Mouse (Mus musculus) T-helper 1 cell (primary cell): ENCODE data around the gene Ccdc183.

Source experiments
- in situ Hi-C: fragments of 300-600 bp; cut with MboI, MseI; formaldehyde crosslinking; loops from one replicate; pipeline ENCODE4 v1.15.1; 2025; ENCODE audit warnings: high pct_unique_total_duplicates

Gene Ccdc183

DNA sequence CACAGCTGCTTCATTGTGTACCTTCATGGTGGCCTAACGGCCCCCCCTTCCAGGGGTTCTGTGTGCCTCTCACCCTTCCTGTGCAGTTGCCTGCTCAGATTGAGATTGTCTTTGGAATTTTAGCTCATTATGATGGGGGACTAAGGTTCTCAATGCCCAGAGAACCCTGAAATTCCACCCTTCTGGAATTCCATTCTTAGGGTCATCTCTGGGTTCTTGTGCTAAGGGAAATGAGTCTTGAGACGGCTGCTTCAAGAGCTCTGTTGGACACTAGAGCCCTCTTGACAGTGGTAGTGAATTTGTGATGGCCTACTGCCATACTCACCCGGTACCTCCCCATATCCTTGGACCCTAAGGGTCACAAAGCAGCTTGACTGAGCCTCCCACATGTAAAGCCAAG is at the start of gene Ccdc183:
Ccdc183 (minus strand) TSS at position 101 of the 400 bp plus-strand sequence.
- in situ Hi-C loops, result no loop called here

DNA sequence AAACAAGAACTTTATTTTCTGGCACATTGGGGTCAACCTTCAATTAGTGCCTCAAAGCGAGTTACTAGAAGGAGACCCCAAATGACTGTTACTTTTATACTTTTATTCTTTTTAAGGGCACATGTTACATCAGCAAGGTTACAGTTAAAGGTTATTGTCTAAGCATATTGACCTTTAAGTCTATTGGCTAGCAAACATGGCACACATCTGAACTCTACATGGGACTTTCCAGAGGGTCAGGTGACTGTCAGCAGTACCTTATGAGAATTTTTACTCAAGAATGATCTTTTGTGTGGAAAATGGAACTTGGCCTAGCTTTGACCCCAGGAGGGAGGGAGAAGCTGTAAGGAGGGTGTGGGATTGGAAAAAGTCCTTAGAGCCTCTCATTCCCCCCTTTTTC is 49.0 kb upstream of the Ccdc183 start:
- in situ Hi-C loops, result no loop called here

DNA sequence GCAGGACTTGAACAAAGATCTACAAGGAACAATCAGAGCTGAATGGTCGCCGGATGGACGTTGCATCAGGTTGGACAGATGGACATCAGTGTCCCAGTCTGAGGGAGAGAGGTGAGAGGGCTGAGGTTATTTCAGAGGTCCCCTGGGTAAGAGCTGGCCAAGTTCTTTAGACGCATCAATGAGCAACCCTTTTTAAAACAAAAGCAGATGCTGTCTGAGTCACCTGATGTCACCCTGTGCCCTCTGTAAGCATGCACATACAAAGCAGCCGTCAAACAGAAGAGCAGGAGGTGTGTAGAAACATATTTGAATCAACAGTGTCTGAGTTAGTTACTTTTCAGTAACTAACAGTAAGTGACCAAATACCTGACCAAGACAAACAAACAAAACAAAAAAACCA is 46.6 kb upstream of the Ccdc183 start:
- in situ Hi-C loops, result no loop called here

DNA sequence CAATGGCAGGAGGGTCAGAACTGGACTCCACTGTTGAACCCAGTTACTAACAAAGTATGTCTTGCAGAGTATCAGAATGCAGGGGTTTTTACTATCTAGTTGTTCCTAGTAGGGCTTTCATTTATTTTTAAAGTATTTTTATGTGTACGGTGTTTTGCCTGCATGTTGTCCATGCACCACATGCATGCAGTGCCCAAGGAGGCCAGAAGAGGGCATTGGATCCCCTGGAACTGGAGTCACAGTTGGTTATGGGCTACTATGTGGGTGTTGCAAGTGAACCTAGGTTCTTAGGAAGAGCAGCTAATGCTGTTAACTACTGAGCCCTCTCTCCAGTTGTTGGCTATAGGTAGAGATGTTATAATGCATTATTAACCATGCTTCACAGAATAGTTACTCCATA is 46.0 kb upstream of the Ccdc183 start:
- in situ Hi-C loops, result no loop called here

DNA sequence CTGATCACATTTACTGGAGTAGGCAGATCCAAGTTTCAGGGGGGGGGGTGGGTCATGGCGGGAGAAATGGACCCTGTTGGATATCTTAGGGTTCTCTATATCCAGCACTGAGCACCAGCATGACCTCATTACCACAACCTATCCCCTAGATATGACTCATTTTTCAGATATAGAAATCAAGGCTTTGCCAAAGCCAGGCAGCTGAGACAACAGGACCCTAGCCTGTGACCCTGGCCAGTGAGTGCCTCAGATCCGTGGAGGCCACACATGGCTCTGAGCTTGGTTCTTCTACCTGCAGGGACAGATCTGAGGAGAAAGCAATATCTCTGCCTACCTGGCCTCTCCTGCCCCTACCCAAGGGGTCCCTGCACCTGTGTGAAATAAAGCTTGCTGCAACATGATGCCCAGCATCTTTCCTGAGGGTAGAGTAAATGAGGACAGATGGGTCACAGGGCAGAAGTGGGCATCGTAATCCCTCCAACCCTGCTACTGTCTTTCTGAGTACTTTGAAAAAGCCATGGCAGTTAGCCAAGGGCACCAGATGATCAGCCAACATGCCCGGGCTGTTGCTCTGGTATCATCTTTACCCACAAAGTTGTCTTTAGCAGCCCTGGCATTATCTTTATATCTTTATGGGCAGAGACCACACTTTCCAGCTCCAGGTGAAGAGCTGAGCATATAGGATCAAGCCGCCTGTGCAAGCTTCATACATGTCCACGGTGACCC is 43.9 kb upstream of the Ccdc183 start:
- in situ Hi-C loops, result no loop called here

DNA sequence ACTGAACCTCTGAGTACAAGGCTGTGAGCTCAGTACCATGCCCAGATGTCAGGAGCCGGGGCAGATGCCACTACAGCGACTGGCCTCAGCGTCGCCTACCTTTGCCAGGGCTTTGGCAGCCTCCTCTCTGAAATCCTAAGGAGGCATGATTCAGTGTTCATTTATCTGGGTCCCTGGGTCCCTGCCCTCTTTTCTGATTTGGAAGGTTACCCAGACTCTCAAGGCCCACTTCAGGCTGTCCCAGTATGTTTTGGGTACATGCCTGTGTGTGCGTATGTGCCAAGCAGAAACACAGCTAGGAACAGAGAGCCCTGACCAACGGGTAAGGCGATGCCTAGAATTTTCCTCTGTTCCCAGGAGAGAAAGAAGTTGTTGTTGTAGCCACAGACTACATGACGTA is 42.8 kb upstream of the Ccdc183 start:
- in situ Hi-C loops, result no loop called here

DNA sequence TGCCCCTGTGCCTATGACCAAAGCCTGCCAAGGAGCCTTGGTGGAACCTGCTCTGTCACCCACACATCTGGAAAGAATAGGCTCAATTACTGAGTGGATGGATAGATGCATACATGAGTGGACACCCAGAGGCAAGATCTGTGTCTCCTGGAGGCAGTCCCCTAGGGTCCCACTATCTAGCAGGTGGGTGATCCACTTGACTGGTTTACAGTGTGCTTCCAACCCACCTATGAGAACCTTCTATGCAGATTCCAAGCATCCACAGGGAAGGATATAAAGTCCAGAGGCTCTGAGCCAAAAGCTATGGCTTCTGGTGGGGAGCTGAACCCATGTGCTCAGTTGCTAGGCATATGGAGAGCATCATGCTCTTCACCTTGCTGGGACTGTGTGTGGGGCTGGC is 40.2 kb upstream of the Ccdc183 start, which contains the start of gene Lcn5:
Lcn5 (plus strand) TSS at position 301 of the 400 bp plus-strand sequence.
- in situ Hi-C loops, result loop anchor here (5.0 to 10.0 kb wide), 2 partner anchors 45 to 117 kb away; partner anchors contain the start of genes Lcn11 and Obp2a

DNA sequence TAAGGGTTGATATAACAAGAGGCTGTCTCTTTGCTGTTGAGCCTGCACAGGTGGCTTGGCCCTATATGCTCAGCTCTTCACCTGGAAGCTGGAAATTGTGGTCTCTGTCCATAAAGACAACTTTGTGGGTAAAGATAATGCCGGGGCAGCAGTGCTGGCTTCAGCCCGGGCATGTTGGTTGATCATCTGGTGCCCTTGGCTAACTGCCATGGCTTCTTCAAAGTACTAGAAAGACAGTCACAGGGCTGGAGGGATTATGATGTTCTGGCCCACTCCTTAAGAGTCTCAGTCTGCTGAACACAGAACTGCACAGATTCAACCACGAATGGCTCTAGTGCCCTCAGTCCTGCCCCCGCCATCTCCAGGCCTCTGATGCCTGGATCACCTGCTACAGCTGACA is 39.8 kb upstream of the Ccdc183 start:
- in situ Hi-C loops, result loop anchor here (5.0 to 10.0 kb wide), 2 partner anchors 45 to 118 kb away; partner anchors contain the start of genes Lcn11 and Obp2a

DNA sequence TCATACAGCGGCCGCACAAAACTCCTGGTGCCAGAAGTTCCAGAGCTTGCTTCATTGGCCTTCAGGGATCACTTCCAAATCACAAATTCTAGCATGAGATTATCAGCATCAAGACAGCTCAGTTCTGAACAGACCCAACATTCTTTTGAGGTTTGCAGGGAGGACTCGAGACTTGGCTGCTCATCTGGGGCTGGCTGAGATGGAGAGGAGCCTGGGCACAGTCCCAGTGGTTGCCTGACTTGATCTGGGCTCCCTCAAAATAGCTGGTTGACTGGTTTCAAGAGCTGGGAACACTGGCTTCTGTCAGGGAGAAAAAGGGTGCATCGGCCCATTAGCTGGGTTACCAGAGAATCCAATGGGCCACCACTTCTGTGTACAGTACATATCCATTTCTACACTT is 39.2 kb upstream of the Ccdc183 start:
- in situ Hi-C loops, result loop anchor here (5.0 to 10.0 kb wide), 2 partner anchors 46 to 118 kb away; partner anchors contain the start of genes Lcn11 and Obp2a

DNA sequence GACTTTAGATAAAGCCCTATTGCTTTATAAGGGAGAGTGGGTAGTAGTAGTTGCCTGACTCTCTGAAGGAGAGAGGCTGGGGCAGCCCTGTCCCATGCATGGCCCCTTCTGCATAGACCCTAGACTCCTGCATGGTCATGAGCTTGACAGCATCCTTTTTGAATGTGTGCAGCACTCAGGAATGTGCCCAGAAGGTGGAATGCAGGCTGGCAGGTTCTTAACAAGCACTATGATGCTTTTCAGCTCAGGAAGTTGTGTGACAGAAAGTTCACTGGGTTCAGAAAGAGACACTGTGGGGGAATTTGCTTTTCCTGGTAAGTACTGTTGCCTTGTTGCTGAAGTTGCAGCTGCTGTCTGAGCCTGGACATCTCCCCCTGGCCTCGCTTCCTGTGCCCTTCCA is 37.0 kb upstream of the Ccdc183 start:
- in situ Hi-C loops, result loop anchor here (10.0 kb wide), 1 partner anchor 120 kb away; the partner anchor contains the start of gene Lcn11

DNA sequence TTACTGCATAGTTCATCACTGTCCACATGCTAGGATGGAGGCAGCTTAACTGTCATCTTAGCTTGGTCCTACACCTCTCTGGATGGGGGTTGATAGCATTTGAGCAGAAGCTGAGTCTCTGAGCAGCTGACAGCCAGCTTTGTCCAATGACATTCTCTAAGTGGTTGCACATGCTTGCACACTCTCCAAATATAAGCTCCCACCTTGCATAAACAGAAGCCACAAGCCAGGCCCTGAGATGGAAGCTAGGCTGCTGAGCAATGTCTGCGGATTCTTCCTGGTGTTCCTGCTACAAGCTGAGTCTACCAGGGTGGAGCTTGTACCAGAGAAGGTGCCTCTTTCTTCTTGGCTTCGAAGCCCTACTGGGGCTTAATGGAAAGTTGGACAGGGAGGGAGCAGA is 35.4 kb upstream of the Ccdc183 start, which contains the start of gene Lcn8:
Lcn8 (plus strand) TSS at position 219 of the 400 bp plus-strand sequence.
- in situ Hi-C loops, result loop anchor here (10.0 kb wide), 1 partner anchor 122 kb away; the partner anchor contains the start of gene Lcn11

DNA sequence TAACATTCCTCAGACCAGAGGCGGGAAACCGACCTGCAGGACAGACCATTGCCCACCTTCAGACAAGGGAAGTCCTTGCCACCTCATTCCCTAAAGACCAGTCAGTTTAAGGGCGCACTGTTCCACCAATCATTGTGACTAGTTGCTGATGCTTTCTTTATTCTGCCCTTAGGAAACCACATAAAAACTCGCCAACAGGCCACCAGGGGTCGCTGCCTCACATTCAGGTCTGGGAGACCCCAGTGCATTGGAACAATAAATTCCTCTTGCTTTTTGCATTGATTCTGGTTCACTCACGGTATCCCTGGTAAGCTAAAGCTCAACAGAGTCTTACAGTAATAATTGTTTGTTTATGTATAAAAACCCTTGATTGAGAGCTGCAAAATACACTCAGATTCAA is 22.4 kb upstream of the Ccdc183 start:
- in situ Hi-C loops, result no loop called here

DNA sequence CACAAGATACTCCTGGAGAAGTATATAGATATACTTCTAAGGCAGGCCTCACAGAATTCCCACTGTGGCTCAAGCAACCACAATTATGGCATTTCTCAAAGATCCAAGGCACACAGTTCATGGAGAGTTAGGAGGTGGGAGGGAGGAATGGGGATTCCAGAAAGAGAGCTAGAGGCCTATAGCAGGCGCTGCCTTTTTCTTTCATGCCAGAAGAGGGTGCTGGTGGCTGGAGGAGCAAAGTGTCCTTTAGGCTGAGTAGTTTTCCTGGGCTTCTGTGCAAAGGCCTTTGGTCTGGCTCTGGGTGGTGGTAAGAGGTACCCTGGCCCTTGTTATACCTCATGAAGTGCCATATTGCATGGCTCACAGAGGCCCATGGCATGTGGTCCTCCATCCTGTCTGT is 16.6 kb upstream of the Ccdc183 start:
- in situ Hi-C loops, result no loop called here

DNA sequence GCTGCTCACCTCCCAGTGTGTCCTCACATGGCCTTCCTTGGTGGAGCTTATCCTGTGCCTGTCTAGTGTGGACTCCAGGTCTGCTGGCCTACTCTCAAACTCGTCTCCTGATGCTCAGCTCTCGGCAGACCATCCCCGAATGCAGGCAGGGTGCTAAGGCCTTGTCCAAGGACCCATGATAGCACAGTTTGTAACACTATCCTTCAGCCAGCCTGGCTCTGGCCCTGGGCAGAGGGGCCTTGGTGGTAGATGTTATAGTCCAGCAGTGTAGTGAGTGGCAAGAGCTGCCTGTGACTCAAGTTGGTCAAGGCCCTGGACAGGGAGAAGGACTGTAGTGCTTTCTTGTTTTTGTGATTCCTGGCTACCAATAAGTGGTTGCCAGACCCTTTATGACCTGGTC is 16.1 kb upstream of the Ccdc183 start:
- in situ Hi-C loops, result no loop called here

DNA sequence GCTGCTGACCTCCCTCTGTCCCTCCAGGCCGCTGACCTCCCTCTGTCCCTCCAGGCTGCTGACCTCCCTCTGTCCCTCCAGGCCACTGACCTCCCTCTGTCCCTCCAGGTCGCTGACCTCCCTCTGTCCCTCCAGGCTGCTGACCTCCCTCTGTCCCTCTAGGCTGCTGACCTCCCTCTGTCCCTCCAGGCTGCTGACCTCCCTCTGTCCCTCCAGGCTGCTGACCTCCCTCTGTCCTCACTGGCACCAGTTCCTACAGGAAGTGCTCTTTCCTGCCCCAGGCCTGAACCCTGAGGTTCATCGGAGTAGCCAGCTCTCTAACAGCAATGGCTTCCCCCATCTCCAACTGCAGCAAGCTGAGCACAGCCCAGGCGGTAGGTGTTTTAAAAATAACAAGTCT is 11.3 kb upstream of the Ccdc183 start:
- in situ Hi-C loops, result no loop called here

DNA sequence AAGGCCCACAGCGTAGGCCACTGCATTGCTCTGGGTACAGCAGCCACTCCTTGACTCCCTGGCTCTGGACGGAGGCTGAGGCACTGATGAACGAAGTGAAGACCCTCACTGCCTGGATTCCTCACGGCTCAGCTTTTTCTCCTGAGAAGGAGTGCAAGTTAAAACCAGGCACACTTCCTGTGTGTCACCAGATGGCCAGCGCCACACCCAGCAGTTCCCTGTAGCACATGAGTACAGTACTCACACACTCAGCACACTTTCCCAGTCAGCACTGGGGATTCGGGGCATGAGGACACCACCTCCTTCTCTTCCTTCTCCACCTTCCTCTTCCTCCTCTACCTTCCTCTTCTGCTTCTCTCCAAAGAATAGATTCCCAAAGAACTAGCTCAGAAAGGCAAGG is 10.3 kb upstream of the Ccdc183 start, which contains the start of gene Fcna:
Fcna (minus strand) TSS at position 220 of the 400 bp plus-strand sequence.
- in situ Hi-C loops, result no loop called here

DNA sequence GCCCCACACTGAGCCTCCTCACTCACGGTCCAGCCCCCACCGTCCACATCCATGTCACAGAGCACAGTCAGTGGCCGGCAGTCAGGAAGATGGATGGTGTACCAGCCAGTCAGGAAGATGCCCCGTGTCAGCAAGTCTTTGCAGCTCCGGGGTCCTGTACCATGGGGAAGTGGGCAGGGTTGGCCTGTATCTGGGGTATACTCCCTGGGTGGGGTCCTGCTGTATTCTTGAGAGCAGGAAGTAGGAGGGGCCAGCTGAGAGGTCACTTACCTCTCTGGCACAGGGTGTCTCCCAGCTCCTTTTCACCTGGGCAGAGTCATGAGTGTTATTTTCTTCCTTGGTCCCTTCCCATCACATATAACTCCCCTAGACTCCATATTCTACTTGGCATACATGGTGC is 8.5 kb upstream of the Ccdc183 start:
- in situ Hi-C loops, result no loop called here

DNA sequence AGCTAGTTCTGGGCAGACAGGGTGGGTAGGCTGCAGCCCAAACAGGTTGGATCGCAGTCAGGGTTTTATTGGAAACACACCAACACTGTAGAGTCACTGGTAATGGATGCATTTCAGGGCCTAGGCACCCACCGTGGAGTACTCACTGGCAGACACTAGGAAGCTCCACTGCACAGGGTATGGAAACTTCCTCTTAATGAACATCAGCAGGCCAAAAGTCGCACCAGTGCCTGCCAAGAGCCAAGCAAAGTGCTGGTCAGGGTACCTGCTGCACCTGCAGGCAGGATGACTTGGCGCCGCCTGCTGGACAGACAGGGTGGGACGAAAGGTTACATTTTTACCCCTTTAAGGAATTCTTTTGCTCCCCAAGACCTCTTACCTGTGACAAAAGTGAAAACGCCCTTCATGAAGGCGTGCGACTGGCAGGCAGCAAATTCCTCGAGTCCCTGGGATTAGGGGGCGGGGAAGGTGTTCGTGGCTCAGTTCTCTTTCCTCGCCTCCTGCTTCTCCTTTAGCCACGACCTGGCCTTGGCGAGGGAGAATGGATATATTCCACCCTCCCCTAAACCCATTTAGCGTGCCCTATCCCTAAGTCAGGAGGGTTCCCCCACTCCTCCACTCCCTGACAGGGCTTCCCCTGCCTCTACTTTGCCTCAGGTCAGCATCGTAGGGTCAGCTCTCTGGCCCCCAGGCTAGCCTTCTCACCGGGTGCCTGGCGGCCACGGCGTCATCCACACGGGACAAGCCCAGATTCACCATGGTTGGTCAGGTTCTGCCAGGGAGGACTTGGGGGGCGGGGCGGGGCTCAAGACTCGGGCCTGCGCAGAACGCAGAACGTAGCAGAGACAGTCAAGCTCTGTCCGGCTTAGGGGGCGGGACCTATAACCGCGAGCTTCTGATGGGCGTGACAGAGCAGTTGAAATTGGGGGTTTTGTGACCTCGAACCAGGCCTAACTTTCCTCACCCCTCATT is 4.0 kb upstream of the Ccdc183 start, which contains the start of gene Tmem141:
Tmem141 (minus strand) TSS at position 777 of the 972 bp plus-strand sequence.
- in situ Hi-C loops, result no loop called here

DNA sequence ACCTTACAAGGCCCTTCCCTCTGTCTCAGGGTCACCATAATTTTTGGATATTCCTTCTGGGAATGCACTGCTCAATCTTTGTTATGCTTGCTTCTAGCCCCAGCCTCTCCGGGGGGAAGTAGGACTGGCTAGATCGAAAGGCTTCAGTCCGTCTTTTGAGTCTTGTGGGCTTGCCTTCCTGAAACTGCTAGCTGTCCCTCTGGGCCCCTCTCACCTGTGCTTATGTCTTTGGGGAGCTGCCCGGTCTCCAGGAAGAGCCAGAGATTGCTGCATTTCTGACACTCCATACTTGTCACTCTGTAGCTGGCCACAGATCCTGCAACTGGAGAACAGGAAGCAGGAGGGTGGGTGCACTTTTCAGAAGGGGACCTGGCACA is 3.4 kb upstream of the Ccdc183 start:
- in situ Hi-C loops, result no loop called here

DNA sequence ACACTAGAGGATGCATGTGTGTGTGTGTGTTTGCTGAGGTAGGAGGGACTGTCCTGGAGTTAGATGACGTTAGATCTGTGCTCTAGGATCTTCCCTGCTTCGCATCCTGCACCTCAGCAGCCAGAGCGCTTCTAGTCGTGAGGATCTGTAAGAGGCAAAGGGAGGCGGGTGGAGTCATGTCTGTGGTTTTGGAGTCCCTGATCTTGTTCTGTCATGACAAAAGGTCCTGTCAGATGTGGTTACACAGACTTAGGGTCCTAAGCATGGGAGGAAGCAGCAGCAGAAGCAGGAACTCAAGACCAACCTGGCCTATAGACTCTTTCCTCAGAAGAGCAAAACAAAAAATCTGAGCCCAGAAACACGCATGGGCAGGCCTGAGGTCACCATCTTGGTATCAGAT is 2.9 kb upstream of the Ccdc183 start:
- in situ Hi-C loops, result no loop called here

DNA sequence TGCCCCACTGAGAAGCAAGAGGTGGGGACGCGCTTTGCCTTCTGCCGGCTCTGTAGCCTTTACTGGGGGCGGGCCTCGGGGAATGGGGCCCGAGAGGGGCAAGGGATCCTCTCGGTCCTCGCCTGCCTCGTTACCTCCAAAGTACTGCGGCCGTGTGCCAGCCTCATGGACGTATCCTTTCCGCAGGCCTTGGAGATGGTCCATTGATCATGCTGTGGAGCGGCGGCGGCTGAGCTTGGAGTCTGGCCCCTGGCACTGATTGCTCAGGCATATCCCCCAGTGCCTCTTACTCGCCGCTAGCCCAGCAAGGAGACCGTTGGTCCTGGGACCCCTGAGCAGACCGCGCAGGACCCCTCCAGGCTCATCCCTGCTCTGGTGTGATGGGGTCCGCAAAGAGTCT is 1.1 kb downstream of the Ccdc183 start:
- in situ Hi-C loops, result no loop called here

DNA sequence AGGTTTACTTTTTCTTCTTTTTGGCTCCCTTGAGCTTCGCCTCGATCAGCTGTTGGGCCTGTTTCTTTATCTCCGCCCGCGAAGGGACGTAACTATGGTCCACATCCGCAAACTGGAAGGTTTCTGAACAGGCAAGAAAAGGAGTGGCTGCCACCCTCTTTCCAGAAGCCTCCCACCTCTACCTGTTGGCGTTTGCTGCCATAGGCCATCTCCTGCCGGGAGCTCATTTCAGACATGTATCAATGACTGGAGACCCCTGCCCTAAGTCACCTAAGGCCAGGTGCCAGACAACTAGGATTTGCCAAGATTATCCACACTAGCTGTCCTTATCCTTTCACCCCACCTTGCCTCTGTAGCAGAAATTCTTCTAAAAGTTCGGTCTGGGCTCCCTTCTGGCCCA is 8.8 kb downstream of the Ccdc183 start:
- in situ Hi-C loops, result no loop called here
